Mouse (Mus musculus): ENCODE results near the gene Anks1. TPM values are rescaled to one million over a fixed set of nuclear protein-coding genes. Genes with fewer than 3 reads are reported as not detected.

Anks1 gene
- polyA plus RNA-seq, 1 experiment from 2014 or later = 43.6 TPM

- Histone ChIP-seq H3K36me3 (ENCODE audit: control insufficient read depth, insufficient read depth, low read length) (no peaks in the 10 kb centered on the region; the same call in 1 of the 2 replicates), H3K27me3 (ENCODE audit: control insufficient read depth, insufficient read depth, low read length) (no peaks in the 10 kb centered on the region), H3K9ac (ENCODE audit: low read depth, low read length) (no peak overlapping the region), H3K9me3 (ENCODE audit: control insufficient read depth, low read length) (no peaks in the 10 kb centered on the region), H3K4me3 (ENCODE audit: low read depth, low read length) (no peak overlapping the region), H3K4me1 (replicated peaks; ENCODE audit: control insufficient read depth, insufficient read depth, low read length) (peaks cover 4% of the 10 kb centered on the region; the same call in 1 of the 2 replicates), H3K4me2 (replicated peaks; ENCODE audit: low read depth, low read length) (no peak overlapping the region), H3K27ac (ENCODE audit: low read depth, low read length) (no peak overlapping the region)
- DNase-seq (ENCODE audit: low spot score) (no peak), ATAC-seq (ENCODE audit: low FRiP score) (no peak)
- WGBS = 97% methylated on average over 5 of the region's 5 CpGs
Observed at GRCm38 (mm10) chr17:28047017-28047416, 137.9 kb downstream of the Anks1 start.

DNA sequence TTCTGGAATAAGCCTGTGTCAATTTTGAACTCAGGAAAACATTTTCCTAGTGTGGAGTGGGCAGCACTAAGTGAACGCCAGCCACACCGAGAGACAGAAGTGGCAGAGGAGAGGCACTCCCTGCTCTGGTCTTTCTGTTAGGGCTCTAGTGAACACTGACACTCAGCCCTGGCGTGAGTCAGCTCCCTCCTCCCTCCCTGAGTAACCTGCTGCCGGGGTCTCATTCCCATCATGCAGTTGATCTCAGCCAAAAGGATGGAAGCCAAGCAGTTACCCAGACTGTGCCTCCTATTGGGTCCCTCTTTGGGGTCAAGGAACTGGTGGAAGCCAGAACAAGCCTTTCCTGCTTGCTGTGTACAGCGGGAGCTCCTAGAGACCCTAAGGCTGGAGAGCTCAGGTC lies 138.4 kb downstream of the Anks1 start:
- 71% methylated on average over 5 of the region's 5 CpGs for whole genome bisulfite sequencing
- Histone ChIP-seq H3K4me2 (replicated peaks; ENCODE audit: low read depth, low read length) (no peak overlapping the region), H3K9me3 (ENCODE audit: control insufficient read depth, low read length) (no peaks in the 10 kb centered on the region), H3K4me3 (ENCODE audit: low read depth, low read length) (no peak overlapping the region), H3K36me3 (ENCODE audit: control insufficient read depth, insufficient read depth, low read length) (peaks cover 3% of the 10 kb centered on the region; the same call in 1 of the 2 replicates), H3K9ac (ENCODE audit: low read depth, low read length) (no peak overlapping the region), H3K27ac (ENCODE audit: low read depth, low read length) (no peak overlapping the region), H3K27me3 (ENCODE audit: control insufficient read depth, insufficient read depth, low read length) (no peaks in the 10 kb centered on the region), H3K4me1 (replicated peaks; ENCODE audit: control insufficient read depth, insufficient read depth, low read length) (0 out of 2 replicates have a peak, but pooled peaks cover 4% of the 10 kb centered on the region)
- ATAC-seq (ENCODE audit: low FRiP score) (no peak), DNase-seq (ENCODE audit: low spot score) (no peak)

GRCm38 (mm10) chr17:28048425-28048824 lies 139.3 kb downstream of the Anks1 start:
- 0 out of 2 replicates have a peak, but pooled peaks cover 4% of the 10 kb centered on the region for H3K4me1 ChIP-seq (replicated peaks; ENCODE audit: control insufficient read depth, insufficient read depth, low read length)
- 53% methylated on average over 4 of the region's 4 CpGs for WGBS
- H3K9me3 ChIP-seq (ENCODE audit: control insufficient read depth, low read length) = no peaks in the 10 kb centered on the region
- H3K36me3 ChIP-seq (ENCODE audit: control insufficient read depth, insufficient read depth, low read length) = peaks cover 3% of the 10 kb centered on the region; the same call in 1 of the 2 replicates
- no peak overlapping the region for H3K9ac ChIP-seq (ENCODE audit: low read depth, low read length)
- ATAC-seq (ENCODE audit: low FRiP score) = peak; percentile 53; the same call in 1 of the 2 replicates
- H3K27me3 ChIP-seq (ENCODE audit: control insufficient read depth, insufficient read depth, low read length) = no peaks in the 10 kb centered on the region
- peak; percentile 75 for DNase-seq (ENCODE audit: low spot score)
- H3K4me2 ChIP-seq (replicated peaks; ENCODE audit: low read depth, low read length) = no peak overlapping the region
- H3K27ac ChIP-seq (ENCODE audit: low read depth, low read length) = no peak overlapping the region
- H3K4me3 ChIP-seq (ENCODE audit: low read depth, low read length) = no peak overlapping the region

DNA sequence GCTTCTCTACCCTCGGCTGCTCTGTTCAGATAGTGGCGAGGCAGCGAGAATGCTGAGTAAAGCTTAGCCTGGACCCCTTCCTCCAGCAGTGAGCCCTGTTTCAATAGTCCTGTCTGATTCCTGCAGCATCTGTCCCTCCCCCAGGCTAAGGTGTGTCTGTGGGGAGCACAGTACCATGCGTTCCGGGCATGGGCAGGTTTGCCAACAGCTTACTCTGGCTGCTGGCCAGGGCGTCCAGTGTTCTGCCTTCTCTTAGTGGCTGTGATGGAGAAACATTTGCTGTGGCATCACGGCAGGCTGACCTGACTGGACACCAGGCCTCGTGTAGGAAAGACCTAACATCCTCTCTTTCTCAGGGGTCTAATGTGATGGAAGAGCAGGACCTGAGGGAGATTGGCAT lies 141.1 kb downstream of the Anks1 start:
- WGBS = 91% methylated on average over 8 of the region's 8 CpGs
- DNase-seq (ENCODE audit: low spot score) = no peak
- Histone ChIP-seq H3K9ac (ENCODE audit: low read depth, low read length) (no peak overlapping the region), H3K4me2 (replicated peaks; ENCODE audit: low read depth, low read length) (no peak overlapping the region), H3K36me3 (ENCODE audit: control insufficient read depth, insufficient read depth, low read length) (peaks cover 6% of the 10 kb centered on the region; the same call in 1 of the 2 replicates), H3K27ac (ENCODE audit: low read depth, low read length) (no peak overlapping the region), H3K4me3 (ENCODE audit: low read depth, low read length) (no peak overlapping the region), H3K9me3 (ENCODE audit: control insufficient read depth, low read length) (no peaks in the 10 kb centered on the region), H3K27me3 (ENCODE audit: control insufficient read depth, insufficient read depth, low read length) (no peaks in the 10 kb centered on the region), H3K4me1 (replicated peaks; ENCODE audit: control insufficient read depth, insufficient read depth, low read length) (no peaks in the 10 kb centered on the region)
- ATAC-seq (ENCODE audit: low FRiP score) = no peak

- Histone ChIP-seq H3K36me3 (ENCODE audit: control insufficient read depth, insufficient read depth, low read length) (peaks cover 6% of the 10 kb centered on the region; the same call in 1 of the 2 replicates), H3K27ac (ENCODE audit: low read depth, low read length) (no peak overlapping the region), H3K9me3 (ENCODE audit: control insufficient read depth, low read length) (no peaks in the 10 kb centered on the region), H3K4me3 (ENCODE audit: low read depth, low read length) (no peak overlapping the region), H3K4me2 (replicated peaks; ENCODE audit: low read depth, low read length) (no peak overlapping the region), H3K27me3 (ENCODE audit: control insufficient read depth, insufficient read depth, low read length) (no peaks in the 10 kb centered on the region), H3K9ac (ENCODE audit: low read depth, low read length) (no peak overlapping the region), H3K4me1 (replicated peaks; ENCODE audit: control insufficient read depth, insufficient read depth, low read length) (no peaks in the 10 kb centered on the region)
- ATAC-seq (ENCODE audit: low FRiP score) (no peak), DNase-seq (ENCODE audit: low spot score) (no peak)
- WGBS = 85% methylated on average over 21 of the region's 21 CpGs
Observed at GRCm38 (mm10) chr17:28052293-28052863, 143.3 kb downstream of the Anks1 start.

DNA sequence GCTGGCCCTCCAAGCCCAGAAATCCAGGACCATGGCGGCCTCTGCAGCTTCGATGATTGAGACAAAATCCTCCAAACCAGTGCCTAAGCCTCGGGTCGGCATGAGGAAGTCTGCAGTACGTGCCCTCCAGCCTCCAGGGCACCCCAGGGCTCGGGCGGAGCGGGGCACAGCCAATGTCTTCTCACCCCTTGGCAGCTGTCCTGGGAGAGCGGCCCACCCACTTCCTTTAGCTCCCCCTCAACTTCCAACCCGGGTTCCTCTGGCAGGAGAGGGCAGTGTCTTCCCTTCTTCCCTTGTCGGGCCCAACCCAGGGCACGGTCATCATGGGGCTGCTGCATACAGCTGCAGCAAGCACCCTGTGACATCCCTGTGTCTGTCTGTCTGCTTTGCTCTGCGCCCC lies 149.2 kb downstream of the Anks1 start:
- Histone ChIP-seq H3K4me3 (ENCODE audit: low read depth, low read length) (no peak overlapping the region), H3K27ac (ENCODE audit: low read depth, low read length) (no peak overlapping the region), H3K36me3 (ENCODE audit: control insufficient read depth, insufficient read depth, low read length) (0 out of 2 replicates have a peak, but pooled peaks cover 6% of the 10 kb centered on the region), H3K27me3 (ENCODE audit: control insufficient read depth, insufficient read depth, low read length) (no peaks in the 10 kb centered on the region), H3K9ac (ENCODE audit: low read depth, low read length) (no peak overlapping the region), H3K9me3 (ENCODE audit: control insufficient read depth, low read length) (no peaks in the 10 kb centered on the region), H3K4me1 (replicated peaks; ENCODE audit: control insufficient read depth, insufficient read depth, low read length) (no peaks in the 10 kb centered on the region), H3K4me2 (replicated peaks; ENCODE audit: low read depth, low read length) (no peak overlapping the region)
- no peak for ATAC-seq (ENCODE audit: low FRiP score)
- 86% methylated on average over 12 of the region's 13 CpGs for WGBS
- DNase-seq (ENCODE audit: low spot score) = no peak

DNA sequence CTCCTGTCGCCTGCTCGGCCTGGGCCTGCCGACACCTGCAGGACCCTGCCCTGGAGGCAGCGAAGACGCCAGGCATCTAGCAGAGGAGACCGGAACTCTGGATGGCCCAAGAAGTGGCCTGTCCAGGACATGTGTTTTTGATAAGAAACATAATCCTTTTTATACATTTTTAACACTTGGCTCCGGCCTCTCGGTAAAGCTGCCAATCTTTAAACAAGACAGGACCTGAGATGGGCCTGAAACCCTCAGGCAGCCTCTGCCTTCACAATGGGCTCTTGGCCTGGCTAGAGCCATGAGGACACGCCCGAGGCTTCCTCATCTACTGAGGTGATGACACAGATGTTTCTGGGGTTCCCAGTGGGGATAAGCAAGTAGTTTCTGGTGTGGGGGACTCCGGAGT lies 151.6 kb downstream of the Anks1 start:
- no peak for ATAC-seq (ENCODE audit: low FRiP score)
- no peak overlapping the region for H3K4me2 ChIP-seq (replicated peaks; ENCODE audit: low read depth, low read length)
- 0 out of 2 replicates have a peak, but pooled peaks cover 3% of the 10 kb centered on the region for H3K36me3 ChIP-seq (ENCODE audit: control insufficient read depth, insufficient read depth, low read length)
- no peak for DNase-seq (ENCODE audit: low spot score)
- WGBS = 82% methylated on average over 11 of the region's 11 CpGs
- no peak overlapping the region for H3K4me3 ChIP-seq (ENCODE audit: low read depth, low read length)
- no peaks in the 10 kb centered on the region for H3K9me3 ChIP-seq (ENCODE audit: control insufficient read depth, low read length)
- H3K4me1 ChIP-seq (replicated peaks; ENCODE audit: control insufficient read depth, insufficient read depth, low read length) = no peaks in the 10 kb centered on the region
- H3K27ac ChIP-seq (ENCODE audit: low read depth, low read length) = no peak overlapping the region
- no peak overlapping the region for H3K9ac ChIP-seq (ENCODE audit: low read depth, low read length)
- H3K27me3 ChIP-seq (ENCODE audit: control insufficient read depth, insufficient read depth, low read length) = no peaks in the 10 kb centered on the region

DNA sequence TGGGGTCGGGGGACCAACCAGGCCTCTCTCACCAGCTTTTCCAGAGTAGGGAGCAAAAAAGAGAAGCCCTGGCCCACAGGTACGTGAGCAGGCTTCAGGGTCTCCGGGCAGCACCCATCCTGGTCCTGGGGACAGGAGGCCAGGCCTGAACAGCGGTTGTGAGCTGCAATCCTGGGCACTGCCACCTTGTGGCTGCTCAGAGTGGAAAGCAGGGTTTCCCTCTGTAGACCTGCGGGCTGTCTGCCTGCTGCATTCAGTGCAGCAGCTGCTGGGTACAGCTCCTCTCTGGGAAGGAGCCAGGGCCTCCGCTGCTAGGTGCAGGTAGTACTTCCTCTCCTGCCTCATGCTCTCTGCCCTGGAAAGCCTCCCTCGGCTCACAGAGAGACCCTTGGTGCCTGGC lies 152.4 kb downstream of the Anks1 start:
- no peaks in the 10 kb centered on the region for H3K4me1 ChIP-seq (replicated peaks; ENCODE audit: control insufficient read depth, insufficient read depth, low read length)
- no peaks in the 10 kb centered on the region for H3K9me3 ChIP-seq (ENCODE audit: control insufficient read depth, low read length)
- no peak overlapping the region for H3K4me3 ChIP-seq (ENCODE audit: low read depth, low read length)
- H3K36me3 ChIP-seq (ENCODE audit: control insufficient read depth, insufficient read depth, low read length) = 0 out of 2 replicates have a peak, but pooled peaks cover 3% of the 10 kb centered on the region
- H3K27me3 ChIP-seq (ENCODE audit: control insufficient read depth, insufficient read depth, low read length) = no peaks in the 10 kb centered on the region
- H3K4me2 ChIP-seq (replicated peaks; ENCODE audit: low read depth, low read length) = no peak overlapping the region
- no peak overlapping the region for H3K9ac ChIP-seq (ENCODE audit: low read depth, low read length)
- WGBS = 51% methylated on average over 7 of the region's 7 CpGs
- peak; percentile 51 for DNase-seq (ENCODE audit: low spot score)
- no peak overlapping the region for H3K27ac ChIP-seq (ENCODE audit: low read depth, low read length)
- no peak for ATAC-seq (ENCODE audit: low FRiP score)

GRCm38 (mm10) chr17:28062710-28063109 lies 153.6 kb downstream of the Anks1 start:
- DNase-seq (ENCODE audit: low spot score) = no peak
- Histone ChIP-seq H3K9ac (ENCODE audit: low read depth, low read length) (no peak overlapping the region), H3K27ac (ENCODE audit: low read depth, low read length) (no peak overlapping the region), H3K36me3 (ENCODE audit: control insufficient read depth, insufficient read depth, low read length) (0 out of 2 replicates have a peak, but pooled peaks cover 3% of the 10 kb centered on the region), H3K4me2 (replicated peaks; ENCODE audit: low read depth, low read length) (no peak overlapping the region), H3K9me3 (ENCODE audit: control insufficient read depth, low read length) (no peaks in the 10 kb centered on the region), H3K4me1 (replicated peaks; ENCODE audit: control insufficient read depth, insufficient read depth, low read length) (no peaks in the 10 kb centered on the region), H3K4me3 (ENCODE audit: low read depth, low read length) (no peak overlapping the region), H3K27me3 (ENCODE audit: control insufficient read depth, insufficient read depth, low read length) (no peaks in the 10 kb centered on the region)
- WGBS = 84% methylated on average over 7 of the region's 7 CpGs
- ATAC-seq (ENCODE audit: low FRiP score) = no peak
